23 mouse cellular contexts compared by ENCODE assay signal in genomic region chr11:109456261-109456660, GRCm38 (mm10). TPM values are rescaled to one million over a fixed set of nuclear protein-coding genes. Genes with fewer than 3 reads are reported as not detected.
"Had no signal": no experiment of that assay in that cellular context is flagged by ENCODE, and none has a peak within 500 bp of the region (broad histone marks: within the 10 kb centered on the region; RNA-seq: fewer than 3 reads in every experiment).

No protein-coding gene starts in this region.

- H3K27me3 ChIP-seq: neural tube, embryonic 13.5 days; neural tube, embryonic 15.5 days; stomach, embryonic 15.5 days had no signal

- H3K4me2 ChIP-seq: neural tube, embryonic 13.5 days; neural tube, embryonic 15.5 days; stomach, embryonic 15.5 days had no signal

- H3K9ac ChIP-seq: neural tube, embryonic 13.5 days; neural tube, embryonic 15.5 days; stomach, embryonic 15.5 days had no signal

- H3K36me3 ChIP-seq: neural tube, embryonic 15.5 days; stomach, embryonic 15.5 days had no signal

- H3K9me3 ChIP-seq: neural tube, embryonic 13.5 days; neural tube, embryonic 15.5 days; stomach, embryonic 15.5 days had no signal

- H3K4me3 ChIP-seq: neural tube, embryonic 13.5 days; neural tube, embryonic 15.5 days; stomach, embryonic 15.5 days had no signal

- H3K27ac ChIP-seq: neural tube, embryonic 13.5 days; neural tube, embryonic 15.5 days; stomach, embryonic 15.5 days; stomach, postnatal 0 days had no signal

- H3K4me1 ChIP-seq: neural tube, embryonic 13.5 days; neural tube, embryonic 15.5 days; stomach, embryonic 15.5 days had no signal

- DNase-seq: retina, postnatal 1 day; right cerebral cortex, adult 18-20 months; right cerebral cortex, postnatal 14 days; right cerebral cortex, postnatal 25 days; right cerebral cortex, postnatal 4 days; spleen, adult 18-20 months; thymus, adult 18-20 months; thymus, adult 2 months; thymus, postnatal 14 days; thymus, postnatal 25 days; thymus, postnatal 36 days; thymus, postnatal 4 days had no signal

RNA-seq across cellular contexts. Expression of gene 9930022D16Rik, which starts 42.5 kb away (rescaled TPM):
- polyA plus RNA-seq: neural tube, embryonic 13.5 days; neural tube, embryonic 14.5 days; small intestine, adult 2 months; spleen, adult 2 months; stomach, embryonic 14.5 days; stomach, embryonic 15.5 days; stomach, embryonic 16.5 days; stomach, postnatal 0 days; testis, adult 2 months; thymus, adult 2 months; urinary bladder, adult 2 months had no signal
